Mouse (Mus musculus) G1E (cell line): ENCODE data around the gene Psma4. TPM values are rescaled to one million over a fixed set of nuclear protein-coding genes. Genes with fewer than 3 reads are reported as not detected.

Experiments
- ATAC-seq: 2 replicates; pipeline ENCODE4 v1.8.0; 2016; ENCODE audit warnings: mild to moderate bottlenecking; ENCODE audit not compliant: insufficient number of reproducible peaks, poor library complexity, low FRiP score, severe bottlenecking; ENCODE audit errors: extremely low read depth
- DNase-seq: peaks from one replicate; pipeline ENCODE4 v3.0.0; 2012; ENCODE audit warnings: low spot score
- H3K27me3 ChIP-seq: 2 replicates; pipeline ENCODE4 v1.6.1; 2012; ENCODE audit warnings: mild to moderate bottlenecking, low read length, inconsistent platforms; ENCODE audit not compliant: insufficient read depth
- H3K36me3 ChIP-seq: replicated peaks from 2 replicates; pipeline ENCODE3; 2012; ENCODE audit warnings: mild to moderate bottlenecking, inconsistent platforms
- H3K4me1 ChIP-seq: 2 replicates; pipeline ENCODE4 v1.6.1; 2012; ENCODE audit warnings: low read depth, low read length, inconsistent platforms, mixed read lengths; ENCODE audit not compliant: insufficient read depth
- H3K4me3 ChIP-seq: 2 replicates; pipeline ENCODE4 v1.5.1; 2012; ENCODE audit warnings: low read depth, mild to moderate bottlenecking, inconsistent platforms, low read length, moderate library complexity, mixed read lengths
- H3K9me3 ChIP-seq: replicated peaks from 2 replicates; pipeline ENCODE4 v1.6.1; 2012; ENCODE audit warnings: inconsistent platforms
- CTCF ChIP-seq: IDR thresholded peaks from 2 replicates; pipeline ENCODE4 v1.5.1; 2012; ENCODE audit warnings: low read depth, low read length, inconsistent platforms, mixed read lengths
- GATA1 ChIP-seq: IDR thresholded peaks from 2 replicates; pipeline ENCODE4 v1.6.1; 2012; ENCODE audit warnings: borderline replicate concordance, low read length, inconsistent platforms, mixed read lengths
- GATA2 ChIP-seq: IDR thresholded peaks from 2 replicates; pipeline ENCODE4 v1.6.1; 2012; ENCODE audit warnings: low read depth, low read length, inconsistent platforms, borderline replicate concordance
- POLR2AphosphoS5 ChIP-seq: IDR thresholded peaks from 2 replicates; pipeline ENCODE4 v1.6.1; 2012; ENCODE audit warnings: low read depth, low read length, inconsistent platforms; ENCODE audit not compliant: insufficient replicate concordance
- TAL1 ChIP-seq: conservative IDR thresholded peaks from 2 replicates; pipeline ENCODE4 v1.6.1; 2012; ENCODE audit warnings: low read depth, low read length, inconsistent platforms, mixed read lengths
- polyA plus RNA-seq: library from polyadenylated mRNA; stranded (reverse); fragments of >175 nt; gene quantifications from 2 replicates; pipeline ENCODE4 v1.2.3, GENCODE M21; 2012
- total RNA-seq, 2 experiments: library from RNA; stranded (forward) in 1 of 2; stranded (reverse) in 1 of 2; fragments of 200-1000 nt in 1 of 2; fragments of >200 nt in 1 of 2; fragmentation: Nextera tagmentation in 1 of 2; gene quantifications; 2 replicates each; pipeline ENCODE4 v1.2.3; 2014 to 2017

The Psma4 gene
- total and polyA plus RNA-seq, 3 experiments, result 15.5 to 307 (median 203) TPM

- H3K36me3 ChIP-seq, result no peaks in the 10 kb centered on the region
- H3K4me3 ChIP-seq, result no peak overlapping the region
- no peaks in the 10 kb centered on the region for H3K9me3 ChIP-seq
- peaks cover 4% of the 10 kb centered on the region; the same call in 1 of the 2 replicates for H3K27me3 ChIP-seq
- ATAC-seq, result no peak; the same call in 1 of the 2 replicates
- no peak for TF ChIP-seq GATA1
- TF ChIP-seq TAL1, result no peak
- no peak for TF ChIP-seq GATA2
- no peak for TF ChIP-seq POLR2AphosphoS5
- no peak for TF ChIP-seq CTCF
- peaks cover 21% of the 10 kb centered on the region for H3K4me1 ChIP-seq
- no peak for DNase-seq
Measured at GRCm38 (mm10) chr9:55003609-55004008, 53.0 kb downstream of the Psma4 start.

Other genes with a start within 250 kb of the Psma4 start
- gene Wdr61, start 216.3 kb upstream of the Psma4 start, total RNA-seq (2014; fragmentation: Nextera tagmentation), result 55.8 and 67.6 TPM in 2 replicates
- gene Wdr61, start 216.3 kb upstream of the Psma4 start, total RNA-seq (2017), result 109 and 124 TPM in 2 replicates
- gene Wdr61, start 216.3 kb upstream of the Psma4 start, polyA plus RNA-seq, result 12.5 and 32.6 TPM in 2 replicates
- gene Crabp1, start 186.0 kb upstream of the Psma4 start, total RNA-seq (2014; fragmentation: Nextera tagmentation), result not detected in 2 replicates
- gene Crabp1, start 186.0 kb upstream of the Psma4 start, total RNA-seq (2017), result not detected in 2 replicates
- gene Crabp1, start 186.0 kb upstream of the Psma4 start, polyA plus RNA-seq, result not detected in 2 replicates
- gene Ireb2, start 87.0 kb upstream of the Psma4 start, total RNA-seq (2014; fragmentation: Nextera tagmentation), result 60.7 and 70.9 TPM in 2 replicates
- 46.0 and 47.0 TPM in 2 replicates for gene Ireb2, start 87.0 kb upstream of the Psma4 start, total RNA-seq (2017)
- 1.4 and 2.1 TPM in 2 replicates for gene Ireb2, start 87.0 kb upstream of the Psma4 start, polyA plus RNA-seq
- gene Hykk, start 33.5 kb upstream of the Psma4 start, total RNA-seq (2014; fragmentation: Nextera tagmentation), result not detected in 2 replicates
- gene Hykk, start 33.5 kb upstream of the Psma4 start, total RNA-seq (2017), result 0.06 and 0.16 TPM in 2 replicates
- gene Hykk, start 33.5 kb upstream of the Psma4 start, polyA plus RNA-seq, result not detected in 2 replicates
- 1.4 TPM in 1 of 2 replicates, not detected in the other for gene AY074887, start 208 bp downstream of the Psma4 start, total RNA-seq (2014; fragmentation: Nextera tagmentation)
- not detected in 2 replicates for gene AY074887, start 208 bp downstream of the Psma4 start, total RNA-seq (2017)
- not detected in 2 replicates for gene AY074887, start 208 bp downstream of the Psma4 start, polyA plus RNA-seq
- 1.4 and 2.9 TPM in 2 replicates for gene Chrna5, start 30.1 kb downstream of the Psma4 start, total RNA-seq (2014; fragmentation: Nextera tagmentation)
- gene Chrna5, start 30.1 kb downstream of the Psma4 start, total RNA-seq (2017), result 0.33 and 0.76 TPM in 2 replicates
- 0.16 and 0.32 TPM in 2 replicates for gene Chrna5, start 30.1 kb downstream of the Psma4 start, polyA plus RNA-seq
- gene Chrna3, start 75.8 kb downstream of the Psma4 start, total RNA-seq (2014; fragmentation: Nextera tagmentation), result not detected in 2 replicates
- gene Chrna3, start 75.8 kb downstream of the Psma4 start, total RNA-seq (2017), result 0.05 and 0.12 TPM in 2 replicates
- gene Chrna3, start 75.8 kb downstream of the Psma4 start, polyA plus RNA-seq, result not detected in 2 replicates
- not detected in 2 replicates for gene Chrnb4, start 98.0 kb downstream of the Psma4 start, total RNA-seq (2014; fragmentation: Nextera tagmentation)
- 0.06 and 0.22 TPM in 2 replicates for gene Chrnb4, start 98.0 kb downstream of the Psma4 start, total RNA-seq (2017)
- not detected in 2 replicates for gene Chrnb4, start 98.0 kb downstream of the Psma4 start, polyA plus RNA-seq
- 74.3 and 86.9 TPM in 2 replicates for gene Ube2q2, start 198.1 kb downstream of the Psma4 start, total RNA-seq (2014; fragmentation: Nextera tagmentation)
- 78.4 and 90.6 TPM in 2 replicates for gene Ube2q2, start 198.1 kb downstream of the Psma4 start, total RNA-seq (2017)
- 31.6 and 42.3 TPM in 2 replicates for gene Ube2q2, start 198.1 kb downstream of the Psma4 start, polyA plus RNA-seq